Mouse (Mus musculus): ENCODE measurements around the gene Ints3. TPM values are rescaled to one million over a fixed set of nuclear protein-coding genes. Genes with fewer than 3 reads are reported as not detected.

The Ints3 gene
- polyA plus RNA-seq (2012; ENCODE audit: insufficient read depth, insufficient read length, low replicate concordance, missing spikeins), result not detected in 2 replicates

DNA sequence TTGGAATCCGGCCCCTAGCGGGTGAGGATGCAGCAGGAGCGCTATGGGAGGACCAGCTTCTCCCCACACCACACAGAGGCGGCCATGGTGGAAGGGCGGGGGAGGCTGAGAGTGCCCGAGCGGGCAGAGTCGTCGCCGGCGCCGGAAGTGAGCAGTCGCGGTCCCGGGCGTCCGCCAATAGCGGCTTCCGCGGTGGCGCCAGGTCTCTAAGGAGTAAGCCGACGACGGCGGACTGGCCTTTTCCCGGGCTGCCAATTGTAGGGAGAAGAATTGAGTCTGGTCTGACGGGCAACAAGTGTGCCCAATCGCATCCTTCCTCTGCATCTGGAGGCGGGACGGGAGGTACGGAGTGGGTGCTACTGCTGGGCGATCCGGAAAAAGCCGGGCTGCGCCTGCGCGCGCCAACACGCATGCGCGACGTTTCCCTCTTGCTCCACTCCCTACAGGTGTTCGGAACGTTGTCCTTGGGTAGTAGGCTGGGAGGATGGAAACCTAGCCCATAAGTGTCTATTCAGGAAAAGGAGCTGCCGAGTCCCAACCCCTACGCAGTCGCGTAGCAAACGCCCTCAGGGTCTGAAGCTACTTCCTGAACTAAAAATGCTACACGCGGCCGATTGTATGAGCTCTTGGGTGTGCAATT, at the start of gene Ints3:
Gene Ints3, minus strand, starts transcription at position 242 of the 640 bp plus-strand sequence.
- TF ChIP-seq CTCF (IDR thresholded peaks at IDR 0.05; ENCODE audit: insufficient read depth, low read depth, low read length) (no peak), POLR2A (IDR thresholded peaks at IDR 0.05; ENCODE audit: insufficient read depth, low read depth, low read length) (peak; percentile 77)
- WGBS, result under 1% methylated on average over 52 of the region's 52 CpGs
- peak within 1 kb of the TSS; percentile 88 for H3K27ac ChIP-seq (ENCODE audit: insufficient read depth, low read depth, low read length)
- H3K4me1 ChIP-seq (ENCODE audit: control insufficient read depth, insufficient read depth, low read length), result peaks cover 3% of the 10 kb centered on the region; the same call in 1 of the 2 replicates
- peak within 1 kb of the TSS; percentile 66 for H3K4me3 ChIP-seq (ENCODE audit: insufficient read depth, low read depth, low read length)

GRCm38 (mm10) chr3:90475831-90476611, 42.6 kb upstream of the Ints3 start, which contains the start of gene Ilf2:
Gene Ilf2 (plus strand): TSS chr3:90476126.
- peak within 1 kb of the TSS; percentile 79; the same call in 1 of the 2 replicates for H3K27ac ChIP-seq (ENCODE audit: insufficient read depth, low read depth, low read length)
- peak; percentile 58; the same call in 1 of the 2 replicates for TF ChIP-seq POLR2A (IDR thresholded peaks at IDR 0.05; ENCODE audit: insufficient read depth, low read depth, low read length)
- TF ChIP-seq CTCF (IDR thresholded peaks at IDR 0.05; ENCODE audit: insufficient read depth, low read depth, low read length), result no peak
- peaks cover 2% of the 10 kb centered on the region; the same call in 1 of the 2 replicates for H3K4me1 ChIP-seq (ENCODE audit: control insufficient read depth, insufficient read depth, low read length)
- under 1% methylated on average over 45 of the region's 45 CpGs for WGBS
- H3K4me3 ChIP-seq (ENCODE audit: insufficient read depth, low read depth, low read length), result peak within 1 kb of the TSS; percentile 87

DNA sequence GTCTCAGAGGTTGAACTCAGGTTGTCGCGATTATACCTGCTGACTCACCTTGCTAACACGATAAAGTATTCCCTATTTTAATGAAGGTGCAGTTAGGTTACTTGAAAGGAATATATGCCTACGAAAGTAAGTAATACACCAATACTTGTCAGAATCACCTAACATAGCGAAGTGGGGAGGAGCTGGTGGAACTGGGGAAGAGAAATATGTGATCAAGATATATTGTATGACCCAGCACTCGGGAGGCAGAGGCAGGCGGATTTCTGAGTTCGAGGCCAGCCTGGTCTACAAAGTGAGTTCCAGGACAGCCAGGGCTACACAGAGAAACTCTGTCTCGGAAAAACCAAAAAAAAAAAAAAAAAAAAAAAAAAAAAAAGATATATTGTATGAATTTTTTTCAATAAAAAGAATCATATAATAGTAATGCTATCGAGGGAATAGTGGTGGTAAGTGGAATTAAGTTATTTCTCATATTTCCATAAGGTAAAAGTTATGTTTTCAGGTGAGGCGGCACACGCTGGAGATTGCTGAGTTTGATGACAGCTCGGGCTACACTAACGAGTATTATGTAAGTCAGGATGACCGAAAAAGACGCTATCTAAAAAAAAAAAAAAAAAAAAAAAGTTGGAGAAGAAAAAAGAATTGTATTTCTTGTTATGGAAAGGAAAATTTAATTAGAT, 41.9 kb upstream of the Ints3 start:
- no peak overlapping the region for H3K4me3 ChIP-seq (ENCODE audit: insufficient read depth, low read depth, low read length)
- no peak overlapping the region for H3K27ac ChIP-seq (ENCODE audit: insufficient read depth, low read depth, low read length)
- peaks cover 2% of the 10 kb centered on the region; the same call in 1 of the 2 replicates for H3K4me1 ChIP-seq (ENCODE audit: control insufficient read depth, insufficient read depth, low read length)
- TF ChIP-seq CTCF (IDR thresholded peaks at IDR 0.05; ENCODE audit: insufficient read depth, low read depth, low read length) (no peak), POLR2A (IDR thresholded peaks at IDR 0.05; ENCODE audit: insufficient read depth, low read depth, low read length) (no peak)
- WGBS, result 32% methylated on average over 16 of the region's 16 CpGs

- WGBS, result 15% methylated on average over 3 of the region's 3 CpGs
- Histone ChIP-seq H3K4me3 (ENCODE audit: insufficient read depth, low read depth, low read length) (no peak overlapping the region), H3K4me1 (ENCODE audit: control insufficient read depth, insufficient read depth, low read length) (peaks cover 2% of the 10 kb centered on the region; the same call in 1 of the 2 replicates), H3K27ac (ENCODE audit: insufficient read depth, low read depth, low read length) (no peak overlapping the region)
- TF ChIP-seq CTCF (IDR thresholded peaks at IDR 0.05; ENCODE audit: insufficient read depth, low read depth, low read length), result no peak
- no peak for TF ChIP-seq POLR2A (IDR thresholded peaks at IDR 0.05; ENCODE audit: insufficient read depth, low read depth, low read length)
Measured at GRCm38 (mm10) chr3:90472213-90472612, 38.8 kb upstream of the Ints3 start.

GRCm38 (mm10) chr3:90467618-90468300, 34.3 kb upstream of the Ints3 start:
- H3K4me1 ChIP-seq (ENCODE audit: control insufficient read depth, insufficient read depth, low read length), result peaks cover 10% of the 10 kb centered on the region
- WGBS, result 93% methylated on average over 10 of the region's 10 CpGs
- no peak overlapping the region for H3K27ac ChIP-seq (ENCODE audit: insufficient read depth, low read depth, low read length)
- no peak overlapping the region for H3K4me3 ChIP-seq (ENCODE audit: insufficient read depth, low read depth, low read length)
- no peak for TF ChIP-seq CTCF (IDR thresholded peaks at IDR 0.05; ENCODE audit: insufficient read depth, low read depth, low read length)
- no peak for TF ChIP-seq POLR2A (IDR thresholded peaks at IDR 0.05; ENCODE audit: insufficient read depth, low read depth, low read length)

GRCm38 (mm10) chr3:90466311-90466766, 32.9 kb upstream of the Ints3 start:
- Histone ChIP-seq H3K27ac (ENCODE audit: insufficient read depth, low read depth, low read length) (no peak overlapping the region), H3K4me3 (ENCODE audit: insufficient read depth, low read depth, low read length) (peak overlapping the region; percentile 58), H3K4me1 (ENCODE audit: control insufficient read depth, insufficient read depth, low read length) (peaks cover 10% of the 10 kb centered on the region)
- TF ChIP-seq POLR2A (IDR thresholded peaks at IDR 0.05; ENCODE audit: insufficient read depth, low read depth, low read length), result no peak
- 0 out of 2 replicates have a peak, but pooled peaks have one; percentile 29 for TF ChIP-seq CTCF (IDR thresholded peaks at IDR 0.05; ENCODE audit: insufficient read depth, low read depth, low read length)
- WGBS, result under 1% methylated on average over 15 of the region's 15 CpGs

DNA sequence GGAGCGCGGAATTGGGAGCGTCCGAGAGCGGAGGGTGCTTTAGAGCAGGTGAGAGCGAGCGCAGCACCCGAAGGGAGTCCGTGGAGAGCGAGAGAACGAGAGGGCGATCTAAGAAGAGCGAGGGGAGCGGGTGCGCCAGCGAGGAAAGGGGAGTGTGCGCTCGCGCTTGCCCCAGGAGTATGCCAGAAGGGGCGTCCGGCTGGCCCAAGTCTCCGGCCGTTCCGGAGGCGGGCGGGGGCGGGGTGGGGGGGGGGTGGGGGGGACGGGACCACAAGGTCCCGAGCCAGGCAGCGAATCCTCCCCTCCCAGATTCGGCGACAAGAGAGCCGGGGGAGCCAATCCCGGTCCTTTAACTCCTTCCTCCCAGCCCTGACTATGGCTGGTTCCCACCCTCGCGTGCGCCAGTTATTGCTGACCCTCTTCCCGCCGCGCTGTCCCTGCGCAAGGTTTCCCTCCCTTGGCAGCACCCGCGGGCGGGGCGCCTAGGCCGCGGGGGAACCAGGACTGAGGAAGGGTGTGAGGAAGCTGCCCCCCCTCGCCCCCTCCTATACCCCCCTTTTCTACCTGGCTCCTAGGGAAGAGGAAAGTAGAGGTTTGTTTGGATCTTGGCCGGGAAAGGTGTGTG, 32.4 kb upstream of the Ints3 start, which contains the start of gene Npr1:
Gene Npr1, minus strand, starts transcription at position 181 of the 625 bp plus-strand sequence.
- Histone ChIP-seq H3K27ac (ENCODE audit: insufficient read depth, low read depth, low read length) (no peak within 1 kb of the TSS), H3K4me3 (ENCODE audit: insufficient read depth, low read depth, low read length) (peak within 1 kb of the TSS; percentile 58), H3K4me1 (ENCODE audit: control insufficient read depth, insufficient read depth, low read length) (peaks cover 10% of the 10 kb centered on the region)
- no peak for TF ChIP-seq POLR2A (IDR thresholded peaks at IDR 0.05; ENCODE audit: insufficient read depth, low read depth, low read length)
- no peak for TF ChIP-seq CTCF (IDR thresholded peaks at IDR 0.05; ENCODE audit: insufficient read depth, low read depth, low read length)
- under 1% methylated on average over 45 of the region's 49 CpGs for WGBS
